In genomic region chr1:106428580-106428979, GRCm38 (mm10) we compare ENCODE assay signal across 14 mouse cellular contexts.
DNase-seq lines count a peak whose midpoint lies in the region; ATAC-seq lines count a peak whose summit lies in the region.
"Had no signal": no experiment of that assay in that cellular context is flagged by ENCODE, and none has a peak within 500 bp of the region (broad histone marks: within the 10 kb centered on the region; RNA-seq: fewer than 3 reads in every experiment).

No protein-coding gene starts in this region.

- no peaks in the 10 kb centered on the region for H3K4me1 ChIP-seq in hindbrain, embryonic 14.5 days (replicated peaks; ENCODE audit: control insufficient read depth, insufficient read depth, low read length)
- H3K4me1 ChIP-seq in neural tube, embryonic 14.5 days (ENCODE audit: control insufficient read depth, insufficient read depth, low read length): no peaks in the 10 kb centered on the region
- H3K4me1 ChIP-seq: lung, embryonic 15.5 days had no signal

- peak; percentile 26; the same call in 1 of the 2 replicates for ATAC-seq in common myeloid progenitor, adult 5-6 weeks (replicated peaks; ENCODE audit: low read depth, poor library complexity, severe bottlenecking)
- peak; percentile 14; the same call in 1 of the 2 replicates for ATAC-seq in hindbrain, embryonic 14.5 days (ENCODE audit: low FRiP score)
- peak; percentile 44; the same call in 1 of the 2 replicates for ATAC-seq in neural tube, embryonic 14.5 days (ENCODE audit: low read depth)
- no peak for ATAC-seq in CD4-positive, CD25-positive, alpha-beta regulatory T cell, adult 4 months

- no peaks in the 10 kb centered on the region for H3K27me3 ChIP-seq in hindbrain, embryonic 14.5 days (ENCODE audit: control insufficient read depth, insufficient read depth, low read length)
- no peaks in the 10 kb centered on the region for H3K27me3 ChIP-seq in neural tube, embryonic 14.5 days (ENCODE audit: control insufficient read depth, insufficient read depth, low read length)
- H3K27me3 ChIP-seq: CH12.LX; lung, embryonic 15.5 days had no signal

- intact Hi-C loops in left cerebral cortex, postnatal 4 days (cut with DNase I): loop anchor here (10.0 kb wide), 1 partner anchor 386 kb away; no protein-coding TSS in a partner anchor
- intact Hi-C loops in left cerebral cortex, postnatal 14 days (cut with DNase I): loop anchor here (5.0 to 10.0 kb wide), 3 partner anchors 86 to 456 kb away; no protein-coding TSS in a partner anchor

- H3K4me3 ChIP-seq in hindbrain, embryonic 14.5 days (replicated peaks; ENCODE audit: low read length): no peak overlapping the region
- H3K4me3 ChIP-seq in neural tube, embryonic 14.5 days (ENCODE audit: low read depth, low read length): no peak overlapping the region
- H3K4me3 ChIP-seq: lung, embryonic 15.5 days had no signal

- H3K36me3 ChIP-seq in hindbrain, embryonic 14.5 days (replicated peaks; ENCODE audit: control insufficient read depth, insufficient read depth): no peaks in the 10 kb centered on the region
- no peaks in the 10 kb centered on the region for H3K36me3 ChIP-seq in neural tube, embryonic 14.5 days (ENCODE audit: control insufficient read depth, insufficient read depth, low read length)
- H3K36me3 ChIP-seq: lung, embryonic 15.5 days had no signal

- DNase-seq in left cerebral cortex, postnatal 4 days: peak; percentile 25
- DNase-seq in left cerebral cortex, postnatal 14 days (ENCODE audit: low spot score in 2 of 2): no peak
- DNase-seq in hindbrain, embryonic 14.5 days (ENCODE audit: low spot score): no peak
- DNase-seq in cerebellum, adult 9-10 months: no peak
- DNase-seq in embryo, embryonic 10.5 days (ENCODE audit: low spot score): no peak
- DNase-seq: adrenal gland, postnatal 10 days; kidney, postnatal 36 days; right cerebral cortex, postnatal 4 days had no signal

- no peaks in the 10 kb centered on the region for H3K9me3 ChIP-seq in hindbrain, embryonic 14.5 days (ENCODE audit: control insufficient read depth, low read length)
- H3K9me3 ChIP-seq in neural tube, embryonic 14.5 days (ENCODE audit: control insufficient read depth, low read length): no peaks in the 10 kb centered on the region
- H3K9me3 ChIP-seq: lung, embryonic 15.5 days had no signal

- H3K27ac ChIP-seq in hindbrain, embryonic 14.5 days: no peak overlapping the region
- no peak overlapping the region for H3K27ac ChIP-seq in neural tube, embryonic 14.5 days (ENCODE audit: low read depth, low read length)
- H3K27ac ChIP-seq: lung, embryonic 15.5 days had no signal

- H3K9ac ChIP-seq in hindbrain, embryonic 14.5 days: no peak overlapping the region
- H3K9ac ChIP-seq in neural tube, embryonic 14.5 days (replicated peaks; ENCODE audit: low read depth, low read length): no peak overlapping the region
- H3K9ac ChIP-seq: lung, embryonic 15.5 days had no signal

- no peak overlapping the region for H3K4me2 ChIP-seq in hindbrain, embryonic 14.5 days (replicated peaks)
- H3K4me2 ChIP-seq in neural tube, embryonic 14.5 days (ENCODE audit: low read depth, low read length): no peak overlapping the region
- H3K4me2 ChIP-seq: liver, embryonic 11.5 days; lung, embryonic 15.5 days had no signal

- 72% methylated on average over 4 of the region's 4 CpGs for WGBS in hindbrain, embryonic 14.5 days
- WGBS in neural tube, embryonic 14.5 days: 48% methylated on average over 4 of the region's 4 CpGs
